Mouse (Mus musculus) heart, postnatal 0 days (tissue): ENCODE results near the gene Gm48551. TPM values are rescaled to one million over a fixed set of nuclear protein-coding genes. Genes with fewer than 3 reads are reported as not detected.
A peak's percentile ranks its signal among the peaks of the same experiment; 100 is the strongest.

Experiments
- ATAC-seq: fragments of 200-750 bp; cut with Nextera tagmentation; 2 replicates; pipeline ENCODE4 v1.8.0; 2017; ENCODE audit warnings: low read depth, moderate number of reproducible peaks, moderate library complexity; ENCODE audit not compliant: insufficient read depth
- DNase-seq: peaks from one replicate; pipeline ENCODE4 v3.0.0-alpha.2; 2016; ENCODE audit warnings: low spot score
- H3K27ac ChIP-seq: fragments of 300-500 bp; sonication (generic); 2 replicates; pipeline ENCODE4 v1.5.1; 2014; ENCODE audit warnings: low read depth, mild to moderate bottlenecking
- H3K27me3 ChIP-seq: fragments of 300-500 bp; sonication (generic); 2 replicates; pipeline ENCODE4 v1.6.1; 2014; ENCODE audit warnings: low read length, mixed read lengths; ENCODE audit not compliant: control insufficient read depth, insufficient read depth
- H3K36me3 ChIP-seq: fragments of 300-500 bp; sonication (generic); replicated peaks from 2 replicates; pipeline ENCODE4 v1.6.1; 2014; ENCODE audit warnings: low read length, mixed read lengths; ENCODE audit not compliant: control insufficient read depth, insufficient read depth
- H3K4me1 ChIP-seq: fragments of 300-500 bp; sonication (generic); 2 replicates; pipeline ENCODE4 v1.6.1; 2014; ENCODE audit warnings: antibody characterized with exemption; ENCODE audit not compliant: control insufficient read depth, insufficient read depth
- H3K4me2 ChIP-seq: fragments of 300-500 bp; sonication (generic); 2 replicates; pipeline ENCODE4 v1.6.1; 2014; ENCODE audit warnings: low read depth, mild to moderate bottlenecking, low read length, moderate library complexity
- H3K4me3 ChIP-seq: fragments of 300-500 bp; sonication (generic); 2 replicates; pipeline ENCODE4 v1.5.1; 2014; ENCODE audit warnings: low read depth, low read length
- H3K9ac ChIP-seq: fragments of 300-500 bp; sonication (generic); replicated peaks from 2 replicates; pipeline ENCODE4 v1.6.1; 2014; ENCODE audit warnings: low read depth, low read length, mixed read lengths
- H3K9me3 ChIP-seq: fragments of 300-500 bp; sonication (generic); replicated peaks from 2 replicates; pipeline ENCODE4 v1.6.1; 2016; ENCODE audit warnings: low read length; ENCODE audit not compliant: control insufficient read depth
- CTCF ChIP-seq: IDR thresholded peaks from 2 replicates; pipeline ENCODE4 v1.5.1; 2016; ENCODE audit warnings: antibody characterized with exemption, control low read depth, low read depth
- EP300 ChIP-seq: IDR thresholded peaks from 2 replicates; pipeline ENCODE4 v1.6.1; 2016; ENCODE audit warnings: antibody characterized with exemption, low read depth
- WGBS: fragments of 180-500 bp; shearing (Covaris S2); extraction: QIAGEN DNeasy Blood & Tissue Kit; methylation state at CpG from one replicate; pipeline ENCODE4 v1.1.7; 2014; 5-methylcytosine and 5-hydroxymethylcytosine counted together
- polyA plus RNA-seq: library from polyadenylated mRNA; unstranded; fragments of >200 nt; fragmentation: Nextera tagmentation; extraction: Ambion mirVana; gene quantifications from 2 replicates; pipeline ENCODE4 v1.2.1, GENCODE M21; 2015
- total RNA-seq: library from RNA; depleted of rRNA; stranded (reverse); fragments of >200 nt; gene quantifications from 2 replicates; pipeline ENCODE4 v1.2.3, GENCODE M21; 2014; ENCODE audit warnings: low replicate concordance

Gene Gm48551
- total and polyA plus RNA-seq, 2 experiments from 2014 or later = 0.11 to 1.1 TPM

DNA sequence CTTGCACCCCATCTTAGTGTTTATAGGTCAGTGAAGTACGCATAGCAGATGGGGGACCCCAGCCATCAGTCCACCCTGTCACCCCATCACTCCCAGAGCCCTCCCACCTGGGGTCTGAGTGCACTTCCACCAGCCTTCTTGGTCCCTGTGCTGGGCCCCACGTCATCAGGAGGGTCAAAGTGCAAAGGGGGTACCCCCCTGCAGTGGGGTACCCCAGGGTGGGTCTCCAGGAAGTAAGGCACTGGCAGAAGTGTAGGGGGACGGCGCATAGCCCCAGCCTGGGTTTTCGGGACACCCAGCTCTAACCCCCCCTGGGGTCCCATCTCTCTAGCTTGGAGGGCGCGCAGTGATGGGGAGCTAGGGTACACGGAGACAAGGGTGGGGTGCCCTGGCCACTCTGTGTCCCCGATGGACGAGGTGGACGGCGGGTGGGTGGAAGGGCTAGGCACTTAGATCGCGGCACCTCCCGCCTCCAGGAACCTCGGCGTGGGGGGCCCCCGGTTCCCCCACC is 15.6 kb downstream of the Gm48551 start:
- Histone ChIP-seq H3K4me2 (no peak overlapping the region), H3K4me1 (peaks cover 15% of the 10 kb centered on the region), H3K27me3 (no peaks in the 10 kb centered on the region), H3K9me3 (no peaks in the 10 kb centered on the region), H3K9ac (no peak overlapping the region), H3K27ac (no peak overlapping the region), H3K4me3 (no peak overlapping the region), H3K36me3 (peaks cover 64% of the 10 kb centered on the region)
- 82% methylated on average over 18 of the region's 18 CpGs for WGBS
- ATAC-seq (no peak), DNase-seq (no peak)
- TF ChIP-seq CTCF (no peak), EP300 (no peak)

DNA sequence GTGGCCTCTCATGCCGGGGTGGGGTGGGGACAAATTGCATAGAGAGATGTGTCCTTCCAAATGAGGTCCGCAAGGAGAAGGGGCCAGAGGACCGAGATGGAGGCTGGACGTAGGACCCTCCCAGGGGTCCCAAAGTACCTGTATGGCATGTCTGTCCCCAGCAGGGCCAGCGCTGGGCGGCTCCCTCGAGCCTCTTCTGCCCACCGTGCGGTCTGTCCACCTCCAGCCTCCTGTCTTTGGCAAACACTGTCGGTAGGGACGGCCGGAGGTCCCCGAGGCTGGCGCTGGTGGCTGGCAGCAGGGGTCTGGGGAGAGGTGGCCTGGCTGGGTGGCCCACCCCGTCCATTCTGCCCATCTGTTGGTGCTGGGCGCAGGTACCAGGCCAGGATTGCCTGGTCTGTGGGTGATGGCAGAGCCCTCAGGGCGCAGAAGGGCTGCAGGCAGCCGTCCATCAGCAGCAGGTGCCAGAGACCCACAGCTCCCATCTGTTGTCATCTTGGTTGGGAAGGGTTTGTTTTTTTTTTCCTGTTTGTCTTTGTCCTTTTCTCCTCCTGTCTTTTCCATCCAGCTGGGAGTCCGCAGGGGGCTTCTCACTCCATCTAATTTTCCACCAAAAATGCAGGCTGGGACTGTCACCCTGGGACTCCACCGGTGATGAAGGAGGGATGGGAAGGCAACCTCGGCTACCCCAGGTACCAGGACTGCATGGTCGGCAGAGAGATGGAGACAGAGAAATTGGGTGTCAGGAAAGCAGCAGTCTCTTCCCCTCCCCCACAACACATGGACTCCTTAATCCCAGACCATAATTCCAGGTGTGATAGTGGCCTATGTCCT is 16.3 kb downstream of the Gm48551 start:
- TF ChIP-seq CTCF (no peak), EP300 (no peak)
- H3K9ac ChIP-seq = no peak overlapping the region
- no peaks in the 10 kb centered on the region for H3K9me3 ChIP-seq
- H3K4me1 ChIP-seq = peaks cover 15% of the 10 kb centered on the region
- peaks cover 71% of the 10 kb centered on the region for H3K36me3 ChIP-seq
- no peak overlapping the region for H3K4me3 ChIP-seq
- H3K4me2 ChIP-seq = no peak overlapping the region
- peak overlapping the region; percentile 75; the same call in 1 of the 2 replicates for H3K27ac ChIP-seq
- 78% methylated on average over 22 of the region's 22 CpGs for WGBS
- no peaks in the 10 kb centered on the region for H3K27me3 ChIP-seq
- DNase-seq (no peak), ATAC-seq (no peak)

DNA sequence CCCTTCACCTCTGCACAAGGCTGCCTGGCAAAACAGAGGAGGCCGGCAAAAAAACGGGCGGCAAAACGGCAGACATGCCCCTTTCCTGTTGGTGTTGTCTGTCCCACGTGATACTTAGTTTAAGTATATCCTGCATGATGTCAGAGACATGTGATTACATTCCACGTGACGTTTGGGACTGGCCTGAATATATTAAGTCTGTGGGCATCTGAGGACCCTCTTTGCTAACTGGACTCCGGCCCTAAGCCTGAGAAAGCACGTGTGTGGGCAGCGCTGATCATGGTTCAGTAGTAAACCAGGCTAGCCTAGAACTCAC is 16.9 kb downstream of the Gm48551 start:
- H3K27me3 ChIP-seq = no peaks in the 10 kb centered on the region
- H3K27ac ChIP-seq = peak overlapping the region; percentile 75

DNA sequence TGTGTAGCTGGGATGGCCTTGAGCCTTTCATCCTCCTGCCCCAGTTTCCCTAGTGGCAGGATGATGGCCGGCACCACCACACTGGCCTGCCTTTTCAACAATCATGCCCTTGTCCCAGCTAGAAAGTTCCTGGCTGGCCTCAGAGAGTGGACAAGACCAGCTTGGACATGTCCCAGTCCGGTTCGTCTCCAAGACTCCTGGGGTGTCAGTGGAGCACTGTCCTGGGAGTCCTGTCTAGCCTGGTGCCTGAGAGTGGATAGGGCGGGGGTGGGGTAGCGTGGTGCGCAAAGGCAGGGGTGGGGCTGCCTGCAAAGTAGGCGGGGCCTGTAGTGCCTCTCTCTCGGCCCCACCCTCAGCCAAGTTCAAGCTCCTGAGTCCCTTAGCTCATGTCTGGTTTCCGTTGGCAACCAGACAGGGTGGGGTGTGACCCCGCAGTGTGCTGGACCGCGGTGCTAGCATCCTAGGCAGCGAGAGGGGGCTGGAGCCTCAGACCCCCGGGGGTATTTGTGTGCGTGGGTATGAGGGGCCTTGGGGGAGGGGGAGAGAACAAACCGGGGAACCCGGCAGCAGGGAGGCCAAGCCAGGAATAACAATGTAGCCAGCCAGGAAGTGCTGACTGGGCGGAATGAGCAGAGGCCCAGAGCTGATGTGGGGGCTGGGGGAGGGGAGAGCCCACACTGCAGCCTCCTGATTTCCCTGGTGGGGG is 17.4 kb downstream of the Gm48551 start:
- Histone ChIP-seq H3K4me2 (peak overlapping the region; percentile 30; the same call in 1 of the 2 replicates), H3K9ac (no peak overlapping the region), H3K4me1 (peaks cover 16% of the 10 kb centered on the region), H3K9me3 (no peaks in the 10 kb centered on the region), H3K4me3 (no peak overlapping the region), H3K27me3 (no peaks in the 10 kb centered on the region), H3K36me3 (peaks cover 76% of the 10 kb centered on the region), H3K27ac (peak overlapping the region; percentile 75)
- 19% methylated on average over 18 of the region's 18 CpGs for WGBS
- ATAC-seq (peak; percentile 73), DNase-seq (peak; percentile 75)
- TF ChIP-seq CTCF (no peak), EP300 (no peak; the same call in none of the 2 replicates)

More for the DNA sequence above, 16.9 kb downstream of the Gm48551 start:
- Histone ChIP-seq H3K9ac (no peak overlapping the region), H3K4me2 (no peak overlapping the region), H3K36me3 (peaks cover 77% of the 10 kb centered on the region), H3K4me1 (peaks cover 15% of the 10 kb centered on the region), H3K4me3 (no peak overlapping the region), H3K9me3 (no peaks in the 10 kb centered on the region)
- WGBS = 41% methylated on average over 10 of the region's 10 CpGs
- TF ChIP-seq CTCF = no peak
- TF ChIP-seq EP300 = no peak
- ATAC-seq (peak; percentile 28; the same call in 1 of the 2 replicates), DNase-seq (peak; percentile 68)

DNA sequence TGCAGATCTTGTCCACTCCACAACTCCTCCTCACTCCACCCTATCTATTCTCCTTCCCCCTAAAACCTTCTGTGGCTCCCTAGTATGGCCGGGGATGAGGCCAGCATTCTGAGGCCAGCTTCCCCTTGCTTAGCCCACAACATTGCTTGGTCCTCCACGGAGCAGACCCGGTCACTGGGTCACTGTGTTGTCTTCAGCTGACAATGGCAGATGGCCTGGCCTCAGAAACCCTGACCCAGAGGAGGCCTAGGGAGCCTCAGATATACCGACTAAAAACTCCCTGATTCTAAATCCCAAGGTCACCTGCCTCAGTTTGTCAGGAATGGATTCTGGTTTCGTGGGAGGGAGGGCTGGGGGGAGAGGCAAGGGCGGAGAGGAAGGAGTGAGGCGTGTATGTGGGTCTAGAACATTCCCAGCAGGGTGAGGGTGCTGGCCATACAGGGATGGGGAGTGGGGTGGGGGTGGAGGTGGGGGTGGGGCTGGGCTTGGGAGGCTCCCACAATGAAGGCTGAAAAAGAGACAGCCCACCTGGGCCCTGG is 18.0 kb downstream of the Gm48551 start:
- peak overlapping the region; percentile 75 for H3K27ac ChIP-seq
- no peaks in the 10 kb centered on the region for H3K9me3 ChIP-seq
- WGBS = 35% methylated on average over 7 of the region's 7 CpGs
- H3K4me3 ChIP-seq = no peak overlapping the region
- no peaks in the 10 kb centered on the region for H3K27me3 ChIP-seq
- TF ChIP-seq EP300 = no peak
- no peak for TF ChIP-seq CTCF
- peaks cover 22% of the 10 kb centered on the region for H3K4me1 ChIP-seq
- peak overlapping the region; percentile 30; the same call in 1 of the 2 replicates for H3K4me2 ChIP-seq
- no peak for ATAC-seq
- no peak overlapping the region for H3K9ac ChIP-seq
- H3K36me3 ChIP-seq = peaks cover 77% of the 10 kb centered on the region
- no peak for DNase-seq
